Mouse (Mus musculus): Measurements from ENCODE around the gene Trim30b. TPM values are rescaled to one million over a fixed set of nuclear protein-coding genes. Genes with fewer than 3 reads are reported as not detected.
"Not testable (repeated sequence)": the region's sequence is repeated elsewhere in the genome, so short reads cannot be mapped to it uniquely, and the experiment has no call there.

Gene Trim30b
- polyA plus RNA-seq, 1 experiment from 2014 or later: 0.20 TPM

GRCm38 (mm10) chr7:104329171-104329570, 40.5 kb downstream of the Trim30b start, which contains the start of gene Trim34b:
Gene Trim34b, plus strand, starts transcription at chr7:104329471.
- not testable (repeated sequence) for H3K4me2 ChIP-seq; H3K27me3 ChIP-seq (replicated peaks); H3K4me3 ChIP-seq; H3K9ac ChIP-seq; H3K9me3 ChIP-seq; H3K4me1 ChIP-seq; ATAC-seq (ENCODE audit: extremely low read depth, insufficient number of reproducible peaks, low FRiP score, low TSS enrichment); H3K27ac ChIP-seq (replicated peaks); H3K36me3 ChIP-seq
- WGBS: 70% methylated on average over 2 of the region's 2 CpGs

DNA sequence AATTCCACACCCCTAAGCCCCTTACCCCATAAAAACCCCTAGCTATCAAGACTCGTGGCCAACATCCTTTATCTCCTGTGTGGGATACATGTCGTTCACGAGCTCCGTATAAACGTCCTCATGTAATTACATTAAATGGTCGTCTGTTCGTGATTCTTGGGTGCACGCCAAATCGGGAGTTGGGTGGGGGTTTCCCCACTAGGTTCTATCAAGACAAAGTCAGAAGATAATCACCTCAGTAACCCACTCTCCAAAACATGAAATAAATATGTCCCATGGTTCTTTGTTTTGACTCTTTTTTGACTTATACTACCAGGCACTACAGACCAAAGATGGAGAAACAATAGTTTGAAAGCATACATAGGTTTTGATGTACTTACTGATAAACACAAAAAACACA, 47.7 kb downstream of the Trim30b start:
- no peaks in the 10 kb centered on the region for H3K27me3 ChIP-seq (replicated peaks)
- H3K9me3 ChIP-seq: no peaks in the 10 kb centered on the region
- no peaks in the 10 kb centered on the region for H3K4me1 ChIP-seq
- H3K4me3 ChIP-seq: no peak overlapping the region
- H3K27ac ChIP-seq (replicated peaks): no peak overlapping the region
- no peaks in the 10 kb centered on the region for H3K36me3 ChIP-seq
- H3K4me2 ChIP-seq: no peak overlapping the region
- no peak overlapping the region for H3K9ac ChIP-seq
- no peak for ATAC-seq (ENCODE audit: extremely low read depth, insufficient number of reproducible peaks, low FRiP score, low TSS enrichment)
- 48% methylated on average over 9 of the region's 9 CpGs for WGBS

- peak within 1 kb of the TSS; percentile 64 for H3K4me3 ChIP-seq
- H3K36me3 ChIP-seq; H3K9me3 ChIP-seq; H3K27me3 ChIP-seq (replicated peaks); H3K4me1 ChIP-seq: not testable (repeated sequence)
- peak within 1 kb of the TSS; percentile 68 for H3K4me2 ChIP-seq
- 16% methylated on average over 4 of the region's 4 CpGs for WGBS
- ATAC-seq (ENCODE audit: extremely low read depth, insufficient number of reproducible peaks, low FRiP score, low TSS enrichment): peak; percentile 67; the same call in 1 of the 2 replicates
- H3K9ac ChIP-seq: peak within 1 kb of the TSS; percentile 77
- peak within 1 kb of the TSS; percentile 77 for H3K27ac ChIP-seq (replicated peaks)
Observed at GRCm38 (mm10) chr7:104315369-104316080, 54.2 kb downstream of the Trim30b start, which contains the start of gene Trim12a. Gene Trim12a, minus strand, starts transcription at chr7:104315466.

GRCm38 (mm10) chr7:104314796-104315353, 54.8 kb downstream of the Trim30b start:
- no peak for ATAC-seq (ENCODE audit: extremely low read depth, insufficient number of reproducible peaks, low FRiP score, low TSS enrichment)

More at GRCm38 (mm10) chr7:104314796-104315353, 54.8 kb downstream of the Trim30b start:
- no peaks in the 10 kb centered on the region for H3K9me3 ChIP-seq
- H3K4me2 ChIP-seq: peak overlapping the region; percentile 68
- H3K4me3 ChIP-seq: peak overlapping the region; percentile 64
- H3K27ac ChIP-seq (replicated peaks): peak overlapping the region; percentile 77
- H3K9ac ChIP-seq: peak overlapping the region; percentile 77
- H3K4me1 ChIP-seq: peaks cover 4% of the 10 kb centered on the region; the same call in 1 of the 2 replicates
- 5% methylated on average over 15 of the region's 15 CpGs for WGBS
- no peaks in the 10 kb centered on the region for H3K36me3 ChIP-seq
- H3K27me3 ChIP-seq (replicated peaks): no peaks in the 10 kb centered on the region

Other genes with a start within 250 kb of the Trim30b start
- not detected in 2 replicates for gene Ubqln5, start 240.1 kb downstream of the Trim30b start, polyA plus RNA-seq (2015; fragmentation: Nextera tagmentation; extraction: Ambion mirVana)
- gene Olfr643, start 232.5 kb downstream of the Trim30b start, polyA plus RNA-seq (2015; fragmentation: Nextera tagmentation; extraction: Ambion mirVana): not detected in 2 replicates
- not detected in 2 replicates for gene Ubqln3, start 226.6 kb downstream of the Trim30b start, polyA plus RNA-seq (2015; fragmentation: Nextera tagmentation; extraction: Ambion mirVana)
- gene Ubqlnl, start 219.3 kb downstream of the Trim30b start, polyA plus RNA-seq (2015; fragmentation: Nextera tagmentation; extraction: Ambion mirVana): not detected in 2 replicates
- gene Olfm5, start 205.1 kb downstream of the Trim30b start, polyA plus RNA-seq (2015; fragmentation: Nextera tagmentation; extraction: Ambion mirVana): not detected in 2 replicates
- gene Olfr648, start 186.5 kb downstream of the Trim30b start, polyA plus RNA-seq (2015; fragmentation: Nextera tagmentation; extraction: Ambion mirVana): 0.12 and 0.19 TPM in 2 replicates
- gene Olfr649, start 173.9 kb downstream of the Trim30b start, polyA plus RNA-seq (2015; fragmentation: Nextera tagmentation; extraction: Ambion mirVana): not detected in 2 replicates
- gene Trim6, start 151.1 kb downstream of the Trim30b start, polyA plus RNA-seq (2015; fragmentation: Nextera tagmentation; extraction: Ambion mirVana): 2.8 TPM in 2 replicates
- 2.1 and 2.4 TPM in 2 replicates for gene Trim34a, start 125.4 kb downstream of the Trim30b start, polyA plus RNA-seq (2015; fragmentation: Nextera tagmentation; extraction: Ambion mirVana)
- gene Trim5, start 81.8 kb downstream of the Trim30b start, polyA plus RNA-seq (2015; fragmentation: Nextera tagmentation; extraction: Ambion mirVana): 0.57 TPM in 2 replicates
- 7.6 and 8.8 TPM in 2 replicates for gene Trim12a, start 54.4 kb downstream of the Trim30b start, polyA plus RNA-seq (2015; fragmentation: Nextera tagmentation; extraction: Ambion mirVana)
- gene Trim34b, start 40.4 kb downstream of the Trim30b start, polyA plus RNA-seq (2015; fragmentation: Nextera tagmentation; extraction: Ambion mirVana): 0.13 TPM in 1 of 2 replicates, not detected in the other
- 2.3 and 2.6 TPM in 2 replicates for gene Trim12c, start 16.5 kb downstream of the Trim30b start, polyA plus RNA-seq (2015; fragmentation: Nextera tagmentation; extraction: Ambion mirVana)
- gene Trim30c, start 31.0 kb upstream of the Trim30b start, polyA plus RNA-seq (2015; fragmentation: Nextera tagmentation; extraction: Ambion mirVana): 0.11 and 0.16 TPM in 2 replicates
- 1.0 TPM in 2 replicates for gene Trim30a, start 95.3 kb upstream of the Trim30b start, polyA plus RNA-seq (2015; fragmentation: Nextera tagmentation; extraction: Ambion mirVana)
- 0.21 and 0.47 TPM in 2 replicates for gene Trim30d, start 138.0 kb upstream of the Trim30b start, polyA plus RNA-seq (2015; fragmentation: Nextera tagmentation; extraction: Ambion mirVana)
- not detected in 2 replicates for gene Olfr651, start 180.2 kb upstream of the Trim30b start, polyA plus RNA-seq (2015; fragmentation: Nextera tagmentation; extraction: Ambion mirVana)
- gene Olfr652, start 191.0 kb upstream of the Trim30b start, polyA plus RNA-seq (2015; fragmentation: Nextera tagmentation; extraction: Ambion mirVana): not detected in 2 replicates
- gene Olfr653, start 207.4 kb upstream of the Trim30b start, polyA plus RNA-seq (2015; fragmentation: Nextera tagmentation; extraction: Ambion mirVana): not detected in 2 replicates
- not detected in 2 replicates for gene Olfr654, start 217.1 kb upstream of the Trim30b start, polyA plus RNA-seq (2015; fragmentation: Nextera tagmentation; extraction: Ambion mirVana)
- not detected in 2 replicates for gene Olfr655, start 231.9 kb upstream of the Trim30b start, polyA plus RNA-seq (2015; fragmentation: Nextera tagmentation; extraction: Ambion mirVana)
- not detected in 2 replicates for gene Olfr656, start 244.1 kb upstream of the Trim30b start, polyA plus RNA-seq (2015; fragmentation: Nextera tagmentation; extraction: Ambion mirVana)

All from heart, embryonic 13.5 days (tissue).